Mouse (Mus musculus): Measurements from ENCODE around the gene M1ap.

M1ap gene

DNA sequence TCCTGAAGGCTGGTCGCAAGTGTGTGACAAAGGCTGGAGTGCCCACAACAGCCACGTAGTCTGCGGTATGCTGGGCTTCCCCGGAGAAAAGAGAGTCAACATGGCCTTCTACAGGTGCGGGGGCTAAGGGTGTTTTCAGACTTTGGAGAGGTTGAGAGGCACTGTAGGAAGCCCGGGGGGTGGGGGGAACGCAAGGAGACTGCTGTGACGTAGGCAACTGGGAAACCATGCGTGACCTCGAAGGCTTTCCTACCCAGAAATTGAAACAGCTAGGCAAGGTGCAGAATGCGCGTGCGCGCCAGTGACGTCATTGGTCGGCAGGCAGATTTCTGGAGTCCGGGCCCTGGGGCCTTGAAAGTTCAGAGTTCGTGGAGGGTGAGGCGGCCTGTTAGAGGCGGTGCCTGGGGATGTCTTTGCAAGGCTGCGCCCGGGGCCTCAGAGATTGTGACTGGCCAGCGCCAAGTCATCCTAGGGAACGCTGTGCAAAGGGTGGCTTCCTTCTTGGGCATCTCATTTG, 91.9 kb downstream of the M1ap start:
- DNase-seq: peak; percentile 92

DNA sequence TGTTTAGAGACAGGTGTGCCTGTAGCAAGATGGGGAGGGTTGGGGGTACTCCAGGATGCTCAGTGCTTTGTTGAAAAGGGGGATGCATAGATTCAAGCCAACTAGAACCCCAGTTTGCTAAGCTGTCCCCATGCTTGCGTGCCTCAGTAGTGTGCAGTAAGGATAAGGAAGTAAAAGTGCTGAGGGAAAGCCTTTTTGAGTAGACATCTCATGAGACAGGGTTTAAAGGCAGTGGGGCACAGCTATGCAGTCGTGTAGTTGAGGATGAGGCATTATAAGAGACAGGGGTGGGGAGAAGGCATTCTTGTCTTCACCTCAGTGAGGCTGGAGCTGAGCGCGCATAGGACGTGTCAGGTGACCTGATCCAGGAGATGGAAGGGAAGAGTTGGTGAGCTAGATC, 93.9 kb downstream of the M1ap start:
- no peak for DNase-seq

DNA sequence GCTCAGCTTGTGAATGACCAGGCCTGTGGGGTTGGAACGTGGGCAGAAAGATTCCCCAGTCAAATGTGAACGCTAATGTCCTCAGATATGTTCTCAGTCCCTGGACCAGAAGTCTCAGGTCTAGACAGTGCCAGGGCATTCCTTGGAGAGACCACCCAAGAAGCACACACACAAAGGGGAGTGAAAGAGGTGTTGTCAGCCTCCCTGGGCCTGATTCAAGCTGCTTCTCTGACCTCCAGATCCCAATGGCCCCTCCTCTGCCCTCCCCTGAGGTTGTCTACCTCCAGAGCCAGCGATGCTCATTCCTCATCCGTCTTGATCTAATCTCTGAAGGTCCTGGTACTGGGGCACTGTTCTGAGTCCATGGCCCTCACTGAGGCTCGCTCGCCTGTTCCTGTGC, 96.9 kb downstream of the M1ap start:
- no peak for DNase-seq

DNA sequence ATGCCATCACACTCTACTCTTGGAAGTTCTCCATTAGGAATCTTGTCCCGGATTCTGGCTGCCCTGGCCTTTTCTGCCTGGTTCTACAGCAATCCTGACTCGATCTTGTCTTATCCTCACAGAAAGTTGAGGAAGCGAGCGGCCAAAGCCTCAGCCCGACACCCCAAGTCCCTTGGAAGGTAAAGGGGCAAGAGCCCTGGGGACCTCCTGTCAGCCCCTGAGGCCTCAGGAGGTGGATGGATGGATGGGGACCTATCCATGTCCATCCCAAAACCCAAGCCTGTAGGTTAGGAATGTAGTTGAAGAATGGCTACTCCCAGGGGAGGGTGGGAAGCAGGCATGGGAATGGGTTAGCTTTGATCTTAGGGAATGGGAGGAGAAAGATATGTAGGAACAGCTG, 97.3 kb downstream of the M1ap start:
- DNase-seq: no peak

DNA sequence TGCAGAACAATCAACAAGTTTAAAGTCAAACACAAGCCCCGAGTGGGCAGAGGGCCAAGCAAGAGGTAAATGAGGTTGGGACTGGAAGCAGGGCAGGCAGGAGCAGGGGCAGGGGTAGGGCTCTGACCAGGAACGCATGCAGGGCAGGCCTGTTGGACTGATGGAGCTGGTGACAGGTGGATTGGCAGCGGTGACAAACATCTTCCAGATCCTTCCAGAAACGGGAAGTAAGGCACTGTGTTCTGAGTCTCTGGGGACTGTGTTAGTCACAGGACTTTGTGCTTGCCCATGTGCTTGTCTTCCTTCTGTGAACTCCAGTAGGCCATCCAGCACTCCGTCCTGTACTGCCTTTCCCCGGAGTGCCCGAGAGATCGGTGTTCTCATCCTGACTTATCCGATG, 98.0 kb downstream of the M1ap start:
- DNase-seq: no peak

DNA sequence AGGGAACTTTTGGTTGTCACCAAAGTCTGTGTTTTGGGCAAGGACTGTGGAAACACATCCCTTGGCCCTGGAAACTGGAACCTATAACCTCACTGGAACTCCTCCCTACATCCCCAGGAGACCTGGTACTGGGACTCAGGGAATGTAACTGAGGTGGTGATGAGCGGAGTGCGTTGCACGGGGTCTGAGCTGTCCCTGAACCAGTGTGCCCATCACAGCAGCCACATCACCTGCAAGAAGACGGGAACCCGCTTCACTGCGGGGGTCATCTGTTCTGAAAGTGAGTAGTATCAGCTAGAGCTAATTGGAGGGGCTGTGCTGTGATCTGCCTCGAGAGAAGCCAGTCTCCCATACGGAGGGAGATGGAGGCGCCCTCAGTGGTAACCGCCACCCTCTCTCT, 102.7 kb downstream of the M1ap start:
- no peak for DNase-seq

DNA sequence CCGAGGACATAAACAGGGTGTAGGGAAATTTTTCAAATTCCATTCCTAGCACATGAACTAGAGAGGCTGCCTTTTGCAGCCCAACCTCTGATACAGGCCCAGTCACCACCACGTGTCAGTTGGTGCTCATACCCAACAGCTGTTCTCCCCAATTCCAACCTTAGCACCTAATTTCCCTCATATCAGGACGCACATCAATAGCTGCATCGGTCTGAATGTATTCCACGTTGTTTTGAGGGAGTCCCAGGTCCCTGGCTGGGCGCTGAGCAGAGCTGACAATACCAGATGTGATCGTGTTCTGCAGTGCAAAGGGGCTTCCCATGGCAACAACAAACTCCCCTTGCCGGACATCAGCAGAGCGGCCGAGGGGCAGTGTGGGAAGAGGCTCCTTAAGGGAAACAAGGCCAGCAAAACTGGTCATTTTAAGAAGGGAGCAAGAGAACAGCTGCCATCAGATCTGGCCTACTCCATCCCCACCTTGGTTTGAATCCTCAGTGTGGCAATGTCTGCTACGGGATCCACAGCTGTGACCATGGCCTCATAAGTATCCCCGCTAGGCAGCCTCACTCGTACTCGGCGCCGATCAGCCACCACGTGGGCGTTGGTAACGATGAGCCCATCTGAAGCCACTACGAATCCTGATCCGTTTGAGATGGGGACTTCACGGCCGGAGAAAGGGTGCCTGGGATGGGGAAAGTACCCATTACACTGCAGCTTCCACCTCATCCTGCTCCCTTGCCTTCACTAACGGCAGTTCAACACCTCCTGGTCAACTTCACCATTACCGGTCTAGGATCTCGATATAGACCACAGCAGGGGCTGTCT, 106.6 kb downstream of the M1ap start:
- DNase-seq: no peak

DNA sequence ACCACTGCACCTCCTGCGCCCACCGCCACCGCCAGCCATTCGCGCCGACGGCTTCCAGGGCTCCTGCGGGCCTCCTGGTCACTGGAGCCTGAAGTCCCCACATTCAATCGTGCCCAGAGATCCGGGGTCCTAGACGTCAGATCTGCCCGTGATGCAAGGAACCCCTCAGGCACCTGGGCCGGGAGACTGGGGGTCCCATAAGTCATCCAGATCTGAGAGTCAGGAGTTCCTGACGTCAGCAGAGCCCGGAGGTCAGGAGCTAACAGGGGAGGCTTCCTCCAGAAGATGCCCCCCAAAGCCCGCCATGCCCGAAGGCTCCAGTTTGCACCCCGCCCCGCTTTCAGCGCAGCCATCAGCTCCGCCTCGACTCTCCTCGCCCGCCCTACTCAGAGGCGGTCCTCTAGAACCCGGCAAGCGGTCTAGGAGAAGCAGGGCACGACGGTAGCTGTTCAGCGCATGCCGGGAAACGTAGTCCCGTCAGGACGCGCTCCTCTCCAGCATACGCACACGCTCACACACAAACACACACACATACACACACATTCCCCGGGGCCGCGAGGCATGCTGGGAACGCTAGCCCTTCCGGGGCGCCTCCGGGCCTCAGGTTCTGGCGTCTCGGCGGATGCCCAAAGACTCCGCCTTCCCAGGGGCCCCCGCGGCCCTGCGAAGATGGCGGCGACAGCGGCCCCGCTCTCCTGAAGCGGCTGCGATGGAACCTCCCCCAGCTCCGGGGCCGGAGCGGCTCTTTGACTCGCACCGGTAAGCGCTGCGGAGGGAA, 107.6 kb downstream of the M1ap start, which contains the start of gene Aup1:
Gene Aup1 (plus strand): TSS at position 448 of the 778 bp plus-strand sequence.
- peak; percentile 98 for DNase-seq

DNA sequence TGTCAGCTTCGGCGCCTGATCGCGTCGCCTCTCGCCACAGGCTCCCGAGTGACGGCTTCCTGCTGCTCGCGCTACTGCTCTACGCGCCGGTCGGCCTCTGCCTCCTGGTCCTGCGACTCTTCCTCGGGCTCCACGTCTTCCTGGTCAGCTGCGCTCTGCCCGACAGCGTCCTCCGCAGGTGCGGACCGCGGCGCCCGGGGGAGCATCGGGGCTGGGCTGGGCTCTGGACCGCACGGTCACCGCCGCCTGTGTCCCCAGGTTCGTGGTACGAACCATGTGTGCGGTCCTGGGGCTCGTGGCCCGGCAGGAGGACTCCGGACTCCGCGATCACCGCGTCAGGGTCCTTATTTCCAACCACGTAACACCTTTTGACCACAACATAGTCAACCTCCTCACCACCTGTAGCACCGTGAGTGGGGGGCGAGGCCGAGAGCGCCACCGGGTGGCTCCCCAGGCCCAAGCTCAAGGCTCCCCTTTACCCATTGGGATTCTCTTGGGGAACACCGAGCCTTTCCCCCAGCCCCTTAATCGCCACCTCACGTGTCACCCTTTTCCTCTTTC, 108.2 kb downstream of the M1ap start, which contains the start of gene Htra2:
Gene Htra2 (minus strand): TSS at position 403 of the 561 bp plus-strand sequence.
- peak; percentile 44 for DNase-seq

DNA sequence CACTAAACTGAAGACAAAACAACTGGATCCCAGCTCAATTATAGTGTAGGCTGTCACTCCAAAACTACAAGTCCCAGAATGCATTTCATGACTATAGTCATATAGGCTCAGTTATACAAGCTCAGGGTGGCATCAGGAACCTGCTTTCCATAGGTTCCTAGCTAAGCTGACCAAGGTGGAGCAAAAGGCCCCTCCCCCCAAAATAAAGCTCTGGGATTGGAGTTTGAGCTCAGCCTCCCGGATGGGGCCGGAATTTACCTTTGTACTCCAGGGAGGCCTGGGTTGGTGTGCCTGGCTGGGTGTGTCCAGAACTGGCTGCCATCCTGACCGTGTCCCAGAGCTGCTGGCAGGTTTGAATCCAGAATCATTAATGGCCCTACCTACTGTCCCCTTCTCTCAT, 111.1 kb downstream of the M1ap start, which contains the start of gene Dqx1:
Gene Dqx1 (plus strand): TSS at position 55 of the 400 bp plus-strand sequence.
- DNase-seq: peak; percentile 86

DNA sequence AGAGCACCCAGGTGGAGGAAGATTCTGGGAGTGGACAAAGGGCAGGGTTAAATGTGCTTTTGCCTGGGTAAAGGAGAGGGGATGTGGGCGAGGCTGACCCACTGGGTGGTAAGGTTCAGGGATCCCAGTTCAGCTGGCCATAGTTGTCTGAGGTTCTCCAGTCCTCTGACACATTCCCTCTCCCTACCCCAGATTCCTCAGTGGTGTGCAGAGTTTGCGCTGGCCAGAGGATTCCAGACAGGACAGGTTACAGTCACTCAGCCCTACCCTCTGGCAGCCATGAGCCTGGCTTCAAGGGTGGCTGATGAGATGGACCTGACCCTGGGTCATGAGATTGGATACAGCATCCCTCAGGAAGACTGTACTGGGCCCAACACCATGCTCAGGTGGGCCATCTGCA, 112.0 kb downstream of the M1ap start:
- DNase-seq: no peak

DNA sequence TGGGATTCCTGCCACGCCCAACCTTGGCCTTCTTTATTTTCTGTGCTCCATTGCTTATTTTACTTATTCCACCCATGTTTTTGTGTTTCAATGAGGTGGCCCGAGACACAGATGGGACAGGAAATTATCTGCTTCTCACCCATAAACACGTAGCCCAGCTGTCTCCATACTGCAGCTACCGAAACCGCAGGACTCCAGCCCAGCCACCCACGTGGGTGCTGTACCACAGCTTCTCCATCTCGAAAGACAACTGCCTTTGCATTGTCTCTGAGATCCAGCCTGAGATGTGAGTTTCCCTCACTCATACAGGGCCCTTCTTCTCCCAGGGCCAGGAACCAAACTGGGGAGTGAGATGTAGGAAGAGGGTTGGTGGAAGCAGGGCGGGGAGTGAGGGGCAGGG, 119.3 kb downstream of the M1ap start:
- no peak for DNase-seq

DNA sequence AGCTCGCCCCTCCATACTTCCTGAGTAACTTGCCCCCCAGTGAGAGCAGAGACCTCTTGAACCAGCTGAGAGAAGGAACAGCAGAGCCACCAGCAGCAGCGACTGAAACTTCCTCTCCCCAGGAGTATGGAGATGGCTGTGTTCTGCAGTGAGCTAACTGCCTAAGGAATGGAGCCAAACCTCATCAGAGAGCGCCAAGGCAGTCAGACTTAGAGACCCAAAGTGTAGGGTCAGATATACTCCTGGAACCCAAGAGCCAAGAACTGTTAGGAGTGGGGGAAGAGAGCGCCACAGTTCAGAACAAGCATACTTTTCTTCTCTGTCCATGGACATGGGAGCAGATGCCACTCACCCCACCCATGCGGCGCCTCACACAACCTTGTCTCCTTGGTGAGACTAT, 119.7 kb downstream of the M1ap start:
- no peak for DNase-seq

DNA sequence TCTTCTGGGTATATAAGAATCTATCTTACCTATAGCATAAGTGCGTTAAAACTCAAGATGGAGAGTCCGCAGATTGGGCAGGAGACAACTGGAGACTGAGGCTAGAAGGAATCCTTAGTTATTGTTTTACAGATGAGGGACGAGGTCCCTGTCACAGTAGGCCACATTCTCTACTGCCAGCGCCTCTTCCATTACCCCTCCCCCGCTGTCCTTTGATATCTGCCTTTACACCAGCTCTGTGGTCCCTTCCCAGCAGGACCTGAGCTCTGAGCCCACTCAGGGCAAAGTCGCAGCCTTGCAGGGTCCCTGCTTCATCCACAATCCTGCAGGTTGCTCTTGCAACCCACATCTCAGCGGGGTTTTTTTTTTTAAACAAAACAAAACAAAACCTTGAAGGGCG, 121.5 kb downstream of the M1ap start:
- no peak for DNase-seq

DNA sequence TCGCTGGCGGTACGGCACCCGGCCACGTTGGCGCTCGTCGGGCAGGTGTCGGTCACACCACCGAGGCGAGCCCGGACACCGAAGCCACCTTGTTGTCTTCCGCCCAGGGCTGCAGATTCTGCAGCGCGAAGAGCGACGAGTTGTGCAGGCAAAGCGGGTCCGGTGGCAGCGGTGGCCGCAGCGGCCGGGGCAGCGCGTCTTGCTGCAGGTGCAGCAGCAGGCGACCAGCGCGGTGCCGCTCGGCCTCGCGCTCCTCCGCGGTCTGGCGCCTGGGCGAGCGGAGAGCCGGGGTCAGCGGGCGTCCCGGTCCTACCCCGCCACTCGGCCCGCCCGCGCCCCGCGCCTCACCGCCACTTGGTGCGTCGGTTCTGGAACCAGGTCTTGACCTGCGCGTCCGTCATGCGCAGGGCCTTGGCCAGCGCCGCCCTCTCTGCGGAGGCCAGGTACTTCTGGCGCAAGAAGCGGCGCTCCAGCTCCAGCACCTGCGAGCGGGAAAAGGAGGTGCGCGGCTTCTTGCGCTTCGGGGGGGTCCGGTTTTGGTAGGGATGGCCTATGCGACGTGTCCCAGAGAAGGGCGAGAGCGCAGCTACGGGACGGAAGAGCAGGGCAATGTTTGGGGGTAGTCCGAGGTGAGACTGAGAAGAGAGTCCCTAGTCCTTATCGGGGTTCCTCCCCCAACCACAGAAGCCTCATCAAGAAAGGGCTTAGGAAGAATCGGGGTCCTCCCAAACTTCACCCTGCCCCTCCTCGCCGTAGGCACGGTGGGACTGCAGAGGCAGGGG, 122.2 kb downstream of the M1ap start:
- no peak for DNase-seq

DNA sequence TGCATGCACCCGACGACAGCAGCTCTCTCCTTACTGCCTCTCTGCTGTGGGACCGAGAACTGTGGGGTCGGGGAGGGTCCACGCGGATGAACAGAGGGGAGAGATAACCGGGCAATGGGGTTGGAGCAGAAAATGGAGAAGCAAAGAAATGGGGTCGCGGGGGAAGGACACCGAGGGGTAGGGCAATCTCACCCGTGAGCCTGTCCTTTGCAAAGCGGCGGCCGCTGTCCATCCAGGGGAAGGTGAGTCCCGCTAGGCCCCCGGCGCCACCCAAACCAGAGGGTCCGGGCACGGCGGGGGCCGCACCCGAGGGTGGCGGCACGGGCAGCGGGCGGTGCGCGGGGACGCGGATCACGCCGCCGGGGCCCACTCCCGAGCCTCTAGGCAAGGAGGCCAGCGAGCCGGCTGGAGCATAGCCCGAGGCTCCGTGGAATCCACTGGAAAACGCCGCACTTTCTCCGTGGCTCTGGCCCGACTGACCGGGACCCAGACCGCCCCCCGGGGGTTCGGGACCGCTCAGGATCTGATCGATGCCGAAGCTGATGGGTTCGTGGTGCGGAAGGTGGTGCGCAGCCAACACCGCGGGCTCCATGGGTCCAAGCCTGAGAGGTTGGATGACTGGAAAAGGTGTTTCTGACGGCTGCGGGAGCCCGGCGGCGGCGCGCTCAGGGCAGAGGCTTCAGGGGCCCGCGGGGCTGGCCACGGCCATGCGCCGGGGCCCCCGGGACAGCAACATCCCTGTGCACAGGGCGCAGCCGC, 123.0 kb downstream of the M1ap start:
- no peak for DNase-seq

DNA sequence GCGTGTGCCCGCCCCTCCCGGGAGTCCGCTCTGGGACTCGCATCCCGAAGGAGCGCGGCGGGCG, 123.4 kb downstream of the M1ap start, which contains the start of gene Tlx2:
Gene Tlx2 (minus strand): TSS at position 47 of the 64 bp plus-strand sequence.
- no peak for DNase-seq

DNA sequence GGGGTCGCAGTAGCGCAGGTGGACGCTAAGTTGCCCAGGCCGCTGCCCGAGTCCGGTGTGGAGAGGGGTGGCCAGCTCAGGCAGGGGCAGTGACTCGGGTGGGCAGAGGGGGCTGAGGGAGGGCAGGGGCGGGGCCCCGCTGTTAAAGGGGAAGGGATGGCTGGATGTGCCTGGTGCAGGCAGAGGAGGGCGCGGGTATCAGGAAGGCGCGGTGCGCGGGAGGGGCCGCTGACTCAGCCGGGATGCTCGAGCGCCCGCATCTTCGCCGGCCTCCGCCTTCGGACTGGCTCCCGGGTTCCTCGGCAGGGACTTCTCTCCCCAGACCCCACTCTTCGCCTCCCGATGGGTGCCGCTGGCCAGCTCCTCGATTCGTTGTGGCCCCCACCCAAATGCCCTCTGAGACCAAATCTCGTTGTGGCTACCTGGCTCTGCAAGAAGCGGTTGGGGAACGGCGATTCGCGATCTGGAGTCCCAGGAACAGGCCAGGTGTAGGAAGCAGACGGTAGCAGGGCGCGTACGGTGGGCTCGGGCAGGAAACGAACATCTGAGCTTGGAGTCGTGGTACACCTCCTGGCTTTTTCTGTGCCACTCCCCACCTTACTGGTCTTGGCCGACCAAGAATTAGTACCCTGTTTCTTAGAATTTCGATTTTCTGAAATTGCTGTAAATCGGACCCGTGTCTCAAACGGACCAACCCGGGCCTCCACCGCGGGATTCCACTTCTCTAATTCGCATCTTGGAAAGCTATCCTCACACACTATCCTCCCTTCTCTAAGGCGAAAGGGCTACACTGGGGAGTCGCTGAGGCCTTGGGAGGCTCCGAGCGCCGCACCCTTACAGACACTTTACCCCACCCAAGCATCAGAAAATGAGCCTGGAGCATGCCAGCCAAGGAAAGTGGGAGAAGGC, 123.9 kb downstream of the M1ap start:
- no peak for DNase-seq

DNA sequence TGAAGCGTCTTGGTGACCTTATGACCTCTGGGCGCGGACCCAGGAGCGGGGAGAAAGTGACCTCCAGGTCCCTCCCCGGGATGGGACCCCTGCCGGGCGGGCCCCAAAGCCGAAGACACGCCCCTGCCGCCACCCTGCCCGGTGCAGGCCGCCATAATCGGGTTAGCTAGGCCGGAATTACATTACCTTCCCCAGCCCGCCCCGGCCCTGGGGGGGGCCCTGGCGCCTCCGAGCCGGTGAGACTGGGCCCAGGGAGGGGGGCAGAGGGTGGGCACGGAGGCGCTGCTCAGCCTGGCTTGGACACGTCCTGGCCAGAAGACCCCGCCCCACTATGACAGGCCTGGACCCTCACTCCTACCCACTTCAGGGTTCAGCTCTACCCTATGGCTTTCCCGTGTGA, 124.5 kb downstream of the M1ap start:
- no peak for DNase-seq

DNA sequence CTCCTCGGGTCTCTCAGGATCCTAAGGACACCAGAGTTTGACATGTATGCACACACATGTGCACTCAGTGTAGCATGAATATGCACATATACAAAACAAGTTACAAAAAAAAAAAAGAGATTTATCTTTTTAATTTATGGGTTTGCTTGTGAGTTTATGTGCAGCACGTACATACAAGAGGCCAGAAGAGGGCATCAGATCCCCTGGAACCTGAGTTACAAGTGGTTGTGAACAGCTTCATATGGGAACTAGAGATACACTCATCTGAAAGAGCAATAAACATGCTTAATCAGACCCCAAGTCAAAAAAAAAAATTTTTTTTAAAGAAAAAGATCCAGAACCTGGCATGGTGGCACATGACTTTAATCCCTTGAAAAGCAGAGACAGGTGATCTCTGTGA, 128.3 kb downstream of the M1ap start:
- no peak for DNase-seq

DNA sequence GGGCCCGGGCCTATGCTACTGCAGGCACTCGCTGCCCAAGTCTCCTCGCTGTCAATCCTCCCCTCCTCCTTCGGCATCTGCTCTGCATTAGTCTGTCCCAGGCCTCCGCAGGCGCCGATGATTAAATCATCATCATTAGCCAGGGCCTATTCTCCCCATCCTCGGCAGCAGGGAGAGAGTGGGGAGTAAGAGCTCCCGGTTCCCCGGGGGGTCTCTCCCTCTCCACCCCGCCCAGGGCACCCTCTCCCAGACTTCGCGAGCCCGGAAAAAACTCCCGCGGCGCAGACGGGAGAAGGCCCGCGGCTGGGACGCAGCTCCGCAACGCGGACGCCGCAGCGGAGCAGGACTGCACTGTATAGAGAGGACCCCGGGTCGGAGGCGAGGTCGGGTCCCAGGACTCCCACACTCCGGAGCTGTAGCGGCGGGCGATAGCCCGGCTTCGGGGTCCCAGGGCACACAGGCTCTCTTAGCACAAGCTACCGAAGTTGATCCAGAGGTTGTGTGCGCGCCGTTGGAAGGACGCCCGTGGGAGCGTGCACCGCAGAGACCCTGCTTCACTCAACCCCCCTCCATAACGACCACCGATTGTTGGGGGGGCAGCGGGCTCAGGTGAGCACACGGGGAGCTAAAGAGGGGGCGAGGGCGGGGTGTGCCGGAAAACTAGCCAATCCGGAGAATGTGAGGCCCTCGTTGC, 131.1 kb downstream of the M1ap start, which contains the start of gene Pcgf1:
Gene Pcgf1 (plus strand): TSS at position 240 of the 694 bp plus-strand sequence.
- DNase-seq: no peak

Data from kidney, adult 11 months (tissue).